Mouse (Mus musculus) forebrain, embryonic 16.5 days (tissue): Measurements from ENCODE around the gene Hrk. TPM values are rescaled to one million over a fixed set of nuclear protein-coding genes. Genes with fewer than 3 reads are reported as not detected.
A peak's percentile ranks its signal among the peaks of the same experiment; 100 is the strongest.

Source experiments
- ATAC-seq: fragments of 200-750 bp; cut with Nextera tagmentation; 2 replicates; pipeline ENCODE4 v1.8.0; 2017; ENCODE audit warnings: mild to moderate bottlenecking, moderate library complexity
- H3K27ac ChIP-seq: fragments of 300-500 bp; sonication (generic); 2 replicates; pipeline ENCODE4 v1.5.1; 2014; ENCODE audit warnings: low read length, control low read depth
- H3K27me3 ChIP-seq: fragments of 300-500 bp; sonication (generic); replicated peaks from 2 replicates; pipeline ENCODE4 v1.6.1; 2014; ENCODE audit warnings: low read length; ENCODE audit not compliant: control insufficient read depth, insufficient read depth
- H3K36me3 ChIP-seq: fragments of 300-500 bp; sonication (generic); 2 replicates; pipeline ENCODE4 v1.6.1; 2014; ENCODE audit not compliant: control insufficient read depth, insufficient read depth
- H3K4me1 ChIP-seq: fragments of 300-500 bp; sonication (generic); replicated peaks from 2 replicates; pipeline ENCODE4 v1.6.1; 2014; ENCODE audit warnings: low read length; ENCODE audit not compliant: control insufficient read depth, insufficient read depth
- H3K4me2 ChIP-seq: fragments of 300-500 bp; sonication (generic); 2 replicates; pipeline ENCODE4 v1.6.1; 2014; ENCODE audit warnings: mild to moderate bottlenecking, low read length, control low read depth
- H3K4me3 ChIP-seq: fragments of 300-500 bp; sonication (generic); replicated peaks from 2 replicates; pipeline ENCODE4 v1.5.1; 2014; ENCODE audit warnings: mild to moderate bottlenecking, low read length, control low read depth
- H3K9ac ChIP-seq: fragments of 300-500 bp; sonication (generic); replicated peaks from 2 replicates; pipeline ENCODE4 v1.6.1; 2014; ENCODE audit warnings: low read depth, low read length, control low read depth
- H3K9me3 ChIP-seq: fragments of 300-500 bp; sonication (generic); 2 replicates; pipeline ENCODE4 v1.6.1; 2016; ENCODE audit warnings: low read length; ENCODE audit not compliant: control insufficient read depth
- WGBS: fragments of 180-500 bp; shearing (Covaris S2); extraction: QIAGEN DNeasy Blood & Tissue Kit; methylation state at CpG from one replicate; pipeline ENCODE4 v1.1.7; 2014; 5-methylcytosine and 5-hydroxymethylcytosine counted together
- polyA plus RNA-seq: library from polyadenylated mRNA; unstranded; fragments of >200 nt; fragmentation: Nextera tagmentation; extraction: Ambion mirVana; gene quantifications from 2 replicates; pipeline ENCODE4 v1.2.1, GENCODE M21; 2015

Hrk gene
- polyA plus RNA-seq, 1 experiment from 2014 or later: 3.3 TPM

DNA sequence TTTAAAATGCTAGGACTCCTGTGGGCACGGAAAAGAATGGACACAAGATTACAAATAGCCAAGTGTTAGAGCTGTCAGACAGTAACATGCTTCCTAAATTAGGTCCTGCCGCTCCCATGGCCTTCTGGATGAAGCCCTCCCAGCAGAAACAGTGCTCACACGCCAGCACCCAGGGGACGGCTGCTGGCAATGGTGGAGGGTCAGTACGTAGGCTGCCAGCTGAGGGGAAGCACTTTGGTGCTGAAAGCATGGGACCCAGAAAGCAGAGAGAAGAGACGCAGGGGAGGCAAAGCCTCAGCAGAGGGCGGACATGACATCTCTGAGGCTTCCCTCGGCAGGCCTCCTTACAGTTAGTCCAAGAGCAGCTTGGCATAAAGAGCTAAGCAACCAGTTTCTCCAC, 24.8 kb upstream of the Hrk start:
- H3K9me3 ChIP-seq: no peaks in the 10 kb centered on the region
- no peak overlapping the region for H3K4me3 ChIP-seq
- no peak for ATAC-seq
- no peak overlapping the region for H3K27ac ChIP-seq
- no peak overlapping the region for H3K9ac ChIP-seq
- no peak overlapping the region for H3K4me2 ChIP-seq
- peaks cover 7% of the 10 kb centered on the region; the same call in 1 of the 2 replicates for H3K36me3 ChIP-seq
- 90% methylated on average over 8 of the region's 8 CpGs for WGBS
- H3K4me1 ChIP-seq: 0 out of 2 replicates have a peak, but pooled peaks cover 3% of the 10 kb centered on the region
- no peaks in the 10 kb centered on the region for H3K27me3 ChIP-seq

DNA sequence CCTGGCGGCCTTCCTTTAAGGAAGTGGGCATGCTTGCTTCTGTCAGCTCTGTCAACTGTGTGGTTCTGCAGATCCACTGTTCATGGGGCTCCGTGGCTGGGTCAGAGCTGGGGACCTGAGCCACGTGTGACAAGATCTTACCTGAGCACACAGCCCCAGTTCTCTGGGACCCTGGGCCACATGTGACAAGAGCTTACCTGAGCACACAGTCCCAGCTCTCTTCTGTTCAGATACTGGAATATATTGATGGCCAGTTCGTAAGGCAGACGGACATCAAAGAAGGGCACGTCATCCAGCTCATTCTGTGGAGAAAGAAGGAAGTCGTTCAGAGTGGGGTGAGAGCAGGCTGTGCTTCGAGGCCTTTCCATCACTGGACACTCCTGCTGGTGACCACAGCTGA, 22.0 kb upstream of the Hrk start:
- no peak overlapping the region for H3K4me3 ChIP-seq
- no peaks in the 10 kb centered on the region for H3K27me3 ChIP-seq
- no peaks in the 10 kb centered on the region for H3K9me3 ChIP-seq
- H3K4me1 ChIP-seq: peaks cover 22% of the 10 kb centered on the region
- H3K9ac ChIP-seq: no peak overlapping the region
- H3K27ac ChIP-seq: no peak overlapping the region
- WGBS: 94% methylated on average over 8 of the region's 8 CpGs
- H3K36me3 ChIP-seq: peaks cover 7% of the 10 kb centered on the region; the same call in 1 of the 2 replicates
- no peak overlapping the region for H3K4me2 ChIP-seq
- no peak for ATAC-seq

DNA sequence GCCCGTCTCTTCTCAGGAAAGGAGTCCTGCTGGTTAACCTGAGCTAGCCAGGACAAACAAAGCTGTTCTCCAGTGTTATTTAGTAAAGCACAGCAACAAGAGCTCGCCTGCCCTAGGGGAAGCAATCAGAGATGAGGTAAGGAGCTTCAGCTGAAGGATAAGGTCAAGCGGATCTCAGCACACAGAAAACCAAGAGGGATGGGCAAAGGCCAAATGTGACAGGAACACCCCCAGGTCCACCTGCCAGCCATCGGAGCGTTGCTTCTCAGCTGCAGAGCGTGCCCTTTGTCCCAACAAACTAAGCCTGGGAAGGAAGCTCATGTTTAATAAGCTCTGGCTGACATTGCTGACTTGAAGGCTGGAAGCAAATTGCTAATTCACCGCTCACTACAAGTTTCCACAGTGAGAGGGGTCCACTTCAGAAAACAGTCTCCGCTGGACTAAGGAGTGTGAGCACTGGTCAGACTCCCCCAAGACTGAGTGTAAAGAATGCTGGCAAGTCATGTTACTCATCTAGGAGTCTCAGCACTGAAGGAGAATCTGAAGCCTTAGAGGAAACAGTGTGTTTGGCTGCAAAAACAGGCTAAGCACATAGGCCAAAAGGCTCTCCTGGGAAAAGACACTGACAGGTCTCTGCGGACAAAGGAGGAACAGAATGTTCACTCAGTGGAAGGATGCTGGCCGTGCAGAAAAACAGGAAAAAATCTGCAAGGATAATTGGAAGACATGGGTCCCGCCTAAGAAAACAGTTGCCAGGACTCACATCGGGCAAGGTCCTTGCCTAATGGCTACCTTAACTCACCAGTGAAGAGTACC, 21.0 kb upstream of the Hrk start:
- Histone ChIP-seq H3K27me3 (no peaks in the 10 kb centered on the region), H3K27ac (no peak overlapping the region), H3K9ac (no peak overlapping the region), H3K4me1 (peaks cover 22% of the 10 kb centered on the region), H3K4me2 (no peak overlapping the region), H3K36me3 (peaks cover 7% of the 10 kb centered on the region; the same call in 1 of the 2 replicates), H3K4me3 (no peak overlapping the region), H3K9me3 (no peaks in the 10 kb centered on the region)
- ATAC-seq: no peak
- 77% methylated on average over 12 of the region's 12 CpGs for WGBS

DNA sequence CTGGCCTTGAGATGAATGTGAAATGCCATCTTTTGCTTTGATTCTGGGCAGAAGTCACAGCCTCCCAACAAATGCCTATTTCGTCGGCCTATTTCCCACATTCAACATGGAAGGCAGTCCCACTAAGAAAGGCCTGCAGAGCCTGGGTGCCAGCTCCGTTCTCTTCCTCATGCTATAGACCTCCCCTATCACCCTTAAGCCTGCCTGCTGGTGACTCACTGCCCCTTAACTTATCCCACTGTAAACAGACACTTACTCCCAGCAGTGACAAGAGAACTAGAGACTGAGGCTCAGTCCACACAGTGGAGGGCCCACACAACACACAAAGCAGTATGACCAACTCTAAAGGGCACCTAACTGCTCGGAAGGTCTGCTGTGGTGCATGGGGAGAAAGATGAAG, 20.1 kb upstream of the Hrk start:
- no peak overlapping the region for H3K4me2 ChIP-seq
- peaks cover 22% of the 10 kb centered on the region for H3K4me1 ChIP-seq
- 87% methylated on average over 4 of the region's 4 CpGs for WGBS
- H3K27me3 ChIP-seq: no peaks in the 10 kb centered on the region
- no peaks in the 10 kb centered on the region for H3K9me3 ChIP-seq
- ATAC-seq: no peak
- no peak overlapping the region for H3K9ac ChIP-seq
- H3K36me3 ChIP-seq: peaks cover 7% of the 10 kb centered on the region; the same call in 1 of the 2 replicates
- no peak overlapping the region for H3K27ac ChIP-seq
- H3K4me3 ChIP-seq: no peak overlapping the region

DNA sequence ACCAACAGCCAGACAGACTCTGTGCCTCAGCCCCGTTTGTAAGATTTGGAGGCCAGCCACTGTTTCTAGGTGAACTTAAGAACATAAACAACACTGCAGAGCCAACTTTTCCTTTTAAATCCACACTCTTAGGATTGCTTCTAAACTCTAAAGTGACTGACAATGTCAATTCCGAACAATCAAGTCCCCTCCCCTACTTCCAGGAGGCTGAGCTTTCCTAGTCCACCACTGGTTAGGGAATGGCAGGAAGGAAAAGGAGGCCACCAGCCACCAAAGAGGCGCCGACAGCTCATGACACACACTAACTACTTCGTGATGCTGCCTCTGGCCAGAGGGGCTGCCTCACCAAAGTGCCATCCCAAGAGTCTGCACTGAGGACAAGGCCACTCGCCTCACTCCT, 19.7 kb upstream of the Hrk start:
- no peak overlapping the region for H3K9ac ChIP-seq
- peaks cover 22% of the 10 kb centered on the region for H3K4me1 ChIP-seq
- peaks cover 7% of the 10 kb centered on the region; the same call in 1 of the 2 replicates for H3K36me3 ChIP-seq
- H3K27ac ChIP-seq: no peak overlapping the region
- no peak overlapping the region for H3K4me2 ChIP-seq
- H3K27me3 ChIP-seq: no peaks in the 10 kb centered on the region
- 88% methylated on average over 6 of the region's 6 CpGs for WGBS
- ATAC-seq: no peak
- H3K9me3 ChIP-seq: no peaks in the 10 kb centered on the region
- H3K4me3 ChIP-seq: no peak overlapping the region

DNA sequence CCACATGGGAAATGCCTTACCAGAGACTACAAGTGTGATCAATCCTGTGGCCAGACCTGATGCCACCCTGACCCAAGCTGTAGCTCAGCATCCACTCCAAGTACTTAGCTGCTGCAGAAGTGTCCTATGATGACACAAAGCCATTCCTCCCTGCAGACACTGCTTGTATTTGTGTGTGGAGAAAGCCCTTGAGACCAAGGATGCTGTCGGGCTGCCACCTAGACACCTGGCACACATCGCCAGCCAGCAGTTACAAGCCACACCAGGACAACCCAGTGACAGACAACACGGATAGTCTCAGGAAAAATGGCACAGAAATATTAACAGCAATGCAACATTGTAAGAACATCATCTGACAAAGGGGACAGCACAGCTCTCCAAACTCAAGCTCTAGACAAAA, 19.0 kb upstream of the Hrk start:
- no peak for ATAC-seq
- WGBS: 87% methylated on average over 3 of the region's 3 CpGs
- Histone ChIP-seq H3K4me1 (peaks cover 22% of the 10 kb centered on the region), H3K4me3 (no peak overlapping the region), H3K27me3 (no peaks in the 10 kb centered on the region), H3K27ac (peak overlapping the region; percentile 59), H3K9ac (0 out of 2 replicates have a peak overlapping the region, but pooled peaks have one; percentile 26), H3K9me3 (no peaks in the 10 kb centered on the region), H3K4me2 (no peak overlapping the region), H3K36me3 (peaks cover 7% of the 10 kb centered on the region; the same call in 1 of the 2 replicates)

DNA sequence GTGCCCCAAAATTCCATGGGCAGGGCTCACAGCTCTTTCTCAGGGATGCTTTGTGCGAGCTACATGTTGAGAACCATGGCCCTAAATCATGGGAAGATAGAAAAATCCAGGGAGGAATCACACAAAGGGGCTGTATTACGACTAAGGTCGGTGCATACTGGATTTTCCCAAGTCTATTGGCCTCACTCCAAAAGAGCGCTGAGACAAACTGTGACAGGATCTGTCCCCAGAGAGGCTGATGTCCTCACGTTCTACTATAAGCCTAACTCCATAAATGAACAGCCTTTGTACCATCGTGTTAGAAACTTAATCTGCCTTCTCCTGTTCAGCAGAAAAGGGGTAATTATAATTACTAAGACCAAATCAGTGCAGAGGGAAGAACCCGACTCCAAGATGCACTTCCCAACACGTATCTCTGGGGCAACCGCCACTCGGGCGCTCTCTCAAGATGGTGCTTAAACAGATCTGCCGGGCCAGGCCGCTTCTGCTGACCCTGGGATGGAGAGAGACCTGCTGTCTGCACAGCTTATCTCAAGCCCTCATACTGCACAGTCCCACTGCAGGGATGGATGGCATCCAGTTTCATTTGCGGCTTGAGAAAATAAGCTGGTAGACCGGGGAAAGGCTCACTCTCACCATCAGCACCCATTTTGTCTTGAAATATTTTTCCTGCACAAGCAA, 18.3 kb upstream of the Hrk start:
- Histone ChIP-seq H3K27me3 (no peaks in the 10 kb centered on the region), H3K4me3 (no peak overlapping the region), H3K9ac (0 out of 2 replicates have a peak overlapping the region, but pooled peaks have one; percentile 26), H3K4me1 (peaks cover 22% of the 10 kb centered on the region), H3K36me3 (peaks cover 5% of the 10 kb centered on the region; the same call in 1 of the 2 replicates), H3K9me3 (no peaks in the 10 kb centered on the region), H3K4me2 (no peak overlapping the region), H3K27ac (peak overlapping the region; percentile 59)
- WGBS: 53% methylated on average over 15 of the region's 15 CpGs
- peak; percentile 45; the same call in 1 of the 2 replicates for ATAC-seq

DNA sequence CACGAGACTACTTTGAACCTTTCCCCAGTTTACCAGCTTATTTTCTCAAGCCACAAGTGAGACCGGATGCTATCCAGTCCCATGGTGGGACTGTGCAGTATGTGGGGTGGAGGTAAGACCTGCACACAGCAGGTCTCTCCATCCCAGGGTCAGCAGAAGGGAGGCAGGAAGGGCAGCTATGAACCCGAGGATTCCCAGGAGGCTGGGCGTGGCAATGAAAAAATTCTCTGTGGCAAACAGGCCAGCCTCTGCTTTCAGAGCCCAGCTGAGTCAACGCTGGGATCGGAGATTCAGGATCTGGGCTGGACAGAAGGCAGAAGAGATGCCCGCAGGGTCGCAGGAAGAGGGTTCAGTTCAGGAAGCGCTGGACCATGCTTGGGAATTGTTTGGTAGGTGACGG, 17.2 kb upstream of the Hrk start:
- H3K4me2 ChIP-seq: no peak overlapping the region
- no peak overlapping the region for H3K4me3 ChIP-seq
- H3K36me3 ChIP-seq: no peaks in the 10 kb centered on the region; the same call in 1 of the 2 replicates
- H3K4me1 ChIP-seq: peaks cover 22% of the 10 kb centered on the region
- H3K27me3 ChIP-seq: no peaks in the 10 kb centered on the region
- 87% methylated on average over 10 of the region's 10 CpGs for WGBS
- H3K9me3 ChIP-seq: no peaks in the 10 kb centered on the region
- H3K9ac ChIP-seq: no peak overlapping the region
- no peak overlapping the region for H3K27ac ChIP-seq
- no peak for ATAC-seq

DNA sequence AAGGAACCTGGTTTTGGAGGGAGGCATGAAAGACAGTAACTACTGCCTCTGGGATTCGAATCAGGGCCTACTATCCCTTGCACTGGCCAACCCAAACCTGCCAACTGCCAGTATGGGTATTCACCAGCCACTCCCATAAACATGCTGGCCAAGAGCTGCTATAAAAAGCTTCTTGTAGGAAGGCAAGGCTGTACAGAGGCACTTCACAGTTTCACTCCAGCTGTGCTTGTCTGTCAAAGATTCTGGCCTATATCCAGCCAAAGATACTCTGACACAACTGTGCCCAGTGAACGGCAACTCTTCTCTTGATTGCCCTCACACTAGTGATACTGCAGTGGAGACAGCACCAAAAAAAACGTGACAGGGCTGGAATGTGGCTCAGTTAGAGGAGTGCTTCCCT, 14.7 kb upstream of the Hrk start:
- H3K4me3 ChIP-seq: no peak overlapping the region
- no peaks in the 10 kb centered on the region for H3K9me3 ChIP-seq
- H3K9ac ChIP-seq: no peak overlapping the region
- no peaks in the 10 kb centered on the region for H3K27me3 ChIP-seq
- H3K4me2 ChIP-seq: no peak overlapping the region
- ATAC-seq: no peak
- H3K36me3 ChIP-seq: no peaks in the 10 kb centered on the region; the same call in 1 of the 2 replicates
- WGBS: 73% methylated on average over 3 of the region's 3 CpGs
- H3K4me1 ChIP-seq: peaks cover 35% of the 10 kb centered on the region
- no peak overlapping the region for H3K27ac ChIP-seq
